Mouse (Mus musculus) intestine, embryonic 16.5 days (tissue): ENCODE results near the gene Morc2a. TPM values are rescaled to one million over a fixed set of nuclear protein-coding genes. Genes with fewer than 3 reads are reported as not detected.

Experiments used
- ATAC-seq: fragments of 200-750 bp; cut with Nextera tagmentation; 2 replicates; pipeline ENCODE4 v1.8.0; 2017; ENCODE audit warnings: moderate TSS enrichment, moderate library complexity
- H3K27ac ChIP-seq: fragments of 300-500 bp; sonication (generic); 2 replicates; pipeline ENCODE4 v1.5.1; 2014; ENCODE audit warnings: mild to moderate bottlenecking, low read length
- H3K27me3 ChIP-seq: fragments of 300-500 bp; sonication (generic); replicated peaks from 2 replicates; pipeline ENCODE4 v1.6.1; 2014; ENCODE audit warnings: low read length, control low read depth, mixed read lengths; ENCODE audit not compliant: control insufficient read depth, insufficient read depth
- H3K36me3 ChIP-seq: fragments of 300-500 bp; sonication (generic); 2 replicates; pipeline ENCODE4 v1.6.1; 2014; ENCODE audit warnings: low read length, control low read depth; ENCODE audit not compliant: control insufficient read depth, insufficient read depth
- H3K4me1 ChIP-seq: fragments of 300-500 bp; sonication (generic); 2 replicates; pipeline ENCODE4 v1.6.1; 2014; ENCODE audit warnings: low read length, control low read depth, mixed read lengths; ENCODE audit not compliant: control insufficient read depth, insufficient read depth
- H3K4me2 ChIP-seq: fragments of 300-500 bp; sonication (generic); 2 replicates; pipeline ENCODE4 v1.6.1; 2014; ENCODE audit warnings: low read depth, low read length, control low read depth
- H3K4me3 ChIP-seq: fragments of 300-500 bp; sonication (generic); 2 replicates; pipeline ENCODE4 v1.5.1; 2014; ENCODE audit warnings: mild to moderate bottlenecking, low read length
- H3K9ac ChIP-seq: fragments of 300-500 bp; sonication (generic); 2 replicates; pipeline ENCODE4 v1.6.1; 2014; ENCODE audit warnings: low read depth, low read length
- H3K9me3 ChIP-seq: fragments of 300-500 bp; sonication (generic); 2 replicates; pipeline ENCODE4 v1.6.1; 2016; ENCODE audit warnings: low read length, control low read depth; ENCODE audit not compliant: control insufficient read depth
- WGBS: fragments of 180-500 bp; shearing (Covaris S2); extraction: QIAGEN DNeasy Blood & Tissue Kit; methylation state at CpG from one replicate; pipeline ENCODE4 v1.1.7; 2014; 5-methylcytosine and 5-hydroxymethylcytosine counted together
- polyA plus RNA-seq: library from polyadenylated mRNA; unstranded; fragments of >200 nt; fragmentation: Nextera tagmentation; extraction: Ambion mirVana; gene quantifications from 2 replicates; pipeline ENCODE4 v1.2.1, GENCODE M21; 2015

The Morc2a gene
- polyA plus RNA-seq, 1 experiment from 2014 or later: 17.1 TPM

GRCm38 (mm10) chr11:3696086-3696616 lies 47.2 kb downstream of the Morc2a start:
- no peak overlapping the region for H3K4me2 ChIP-seq
- no peak for ATAC-seq
- WGBS: 78% methylated on average over 5 of the region's 5 CpGs

GRCm38 (mm10) chr11:3697441-3697840 lies 48.5 kb downstream of the Morc2a start:
- Histone ChIP-seq H3K27ac (no peak overlapping the region), H3K4me3 (no peak overlapping the region)
- no peak for ATAC-seq

More at GRCm38 (mm10) chr11:3696086-3696616, 47.2 kb downstream of the Morc2a start:
- no peak overlapping the region for H3K4me3 ChIP-seq
- no peak overlapping the region for H3K9ac ChIP-seq
- H3K27me3 ChIP-seq: no peaks in the 10 kb centered on the region
- no peak overlapping the region for H3K27ac ChIP-seq
- no peaks in the 10 kb centered on the region for H3K36me3 ChIP-seq
- no peaks in the 10 kb centered on the region for H3K4me1 ChIP-seq
- H3K9me3 ChIP-seq: no peaks in the 10 kb centered on the region

GRCm38 (mm10) chr11:3703089-3703992 lies 54.4 kb downstream of the Morc2a start:
- peaks cover 3% of the 10 kb centered on the region; the same call in 1 of the 2 replicates for H3K27me3 ChIP-seq
- H3K4me1 ChIP-seq: no peaks in the 10 kb centered on the region
- no peak overlapping the region for H3K4me3 ChIP-seq
- H3K4me2 ChIP-seq: no peak overlapping the region
- H3K36me3 ChIP-seq: no peaks in the 10 kb centered on the region
- WGBS: 61% methylated on average over 7 of the region's 7 CpGs
- no peaks in the 10 kb centered on the region for H3K9me3 ChIP-seq
- no peak overlapping the region for H3K27ac ChIP-seq
- no peak overlapping the region for H3K9ac ChIP-seq
- ATAC-seq: no peak

More at GRCm38 (mm10) chr11:3697441-3697840, 48.5 kb downstream of the Morc2a start:
- H3K9ac ChIP-seq: no peak overlapping the region
- H3K27me3 ChIP-seq: no peaks in the 10 kb centered on the region
- H3K4me2 ChIP-seq: no peak overlapping the region
- H3K9me3 ChIP-seq: no peaks in the 10 kb centered on the region
- no peaks in the 10 kb centered on the region for H3K36me3 ChIP-seq
- WGBS: 86% methylated on average over 3 of the region's 3 CpGs
- H3K4me1 ChIP-seq: no peaks in the 10 kb centered on the region

- Histone ChIP-seq H3K36me3 (no peaks in the 10 kb centered on the region), H3K4me2 (no peak overlapping the region), H3K27ac (no peak overlapping the region), H3K9me3 (no peaks in the 10 kb centered on the region), H3K27me3 (peaks cover 3% of the 10 kb centered on the region; the same call in 1 of the 2 replicates), H3K9ac (no peak overlapping the region), H3K4me3 (no peak overlapping the region), H3K4me1 (no peaks in the 10 kb centered on the region)
- ATAC-seq: no peak
- 72% methylated on average over 8 of the region's 8 CpGs for WGBS
These were observed 55.4 kb downstream of the Morc2a start for GRCm38 (mm10) chr11:3704404-3704803.

- no peak for ATAC-seq
- Histone ChIP-seq H3K4me1 (no peaks in the 10 kb centered on the region), H3K27ac (no peak overlapping the region), H3K36me3 (no peaks in the 10 kb centered on the region), H3K4me3 (no peak overlapping the region), H3K9me3 (no peaks in the 10 kb centered on the region), H3K4me2 (no peak overlapping the region), H3K27me3 (peaks cover 3% of the 10 kb centered on the region; the same call in 1 of the 2 replicates), H3K9ac (no peak overlapping the region)
- 83% methylated on average over 8 of the region's 8 CpGs for WGBS
These were observed 58.1 kb downstream of the Morc2a start for GRCm38 (mm10) chr11:3707057-3707456.

- peaks cover 3% of the 10 kb centered on the region; the same call in 1 of the 2 replicates for H3K27me3 ChIP-seq
- no peaks in the 10 kb centered on the region for H3K36me3 ChIP-seq
- no peaks in the 10 kb centered on the region for H3K4me1 ChIP-seq
- no peaks in the 10 kb centered on the region for H3K9me3 ChIP-seq
- no peak overlapping the region for H3K9ac ChIP-seq
- 66% methylated on average over 14 of the region's 14 CpGs for WGBS
- H3K4me3 ChIP-seq: no peak overlapping the region
- H3K27ac ChIP-seq: no peak overlapping the region
- no peak overlapping the region for H3K4me2 ChIP-seq
- no peak for ATAC-seq
These were observed 61.2 kb downstream of the Morc2a start for GRCm38 (mm10) chr11:3710203-3710602.

GRCm38 (mm10) chr11:3714486-3714885 lies 65.5 kb downstream of the Morc2a start:
- WGBS: 33% methylated on average over 15 of the region's 15 CpGs
- H3K36me3 ChIP-seq: no peaks in the 10 kb centered on the region
- H3K9ac ChIP-seq: no peak overlapping the region
- H3K27me3 ChIP-seq: no peaks in the 10 kb centered on the region
- H3K4me1 ChIP-seq: no peaks in the 10 kb centered on the region
- H3K4me3 ChIP-seq: no peak overlapping the region
- ATAC-seq: no peak
- no peak overlapping the region for H3K4me2 ChIP-seq
- no peaks in the 10 kb centered on the region for H3K9me3 ChIP-seq
- no peak overlapping the region for H3K27ac ChIP-seq

GRCm38 (mm10) chr11:3716662-3717061 lies 67.7 kb downstream of the Morc2a start:
- no peak overlapping the region for H3K4me2 ChIP-seq
- H3K4me1 ChIP-seq: no peaks in the 10 kb centered on the region
- H3K36me3 ChIP-seq: no peaks in the 10 kb centered on the region
- H3K4me3 ChIP-seq: no peak overlapping the region
- no peak for ATAC-seq
- no peak overlapping the region for H3K27ac ChIP-seq
- no peak overlapping the region for H3K9ac ChIP-seq
- H3K27me3 ChIP-seq: no peaks in the 10 kb centered on the region
- WGBS: 55% methylated on average over 6 of the region's 6 CpGs
- no peaks in the 10 kb centered on the region for H3K9me3 ChIP-seq

GRCm38 (mm10) chr11:3722036-3722435 lies 73.0 kb downstream of the Morc2a start:
- no peak overlapping the region for H3K9ac ChIP-seq
- no peaks in the 10 kb centered on the region for H3K36me3 ChIP-seq
- H3K4me1 ChIP-seq: no peaks in the 10 kb centered on the region; the same call in 1 of the 2 replicates
- H3K4me3 ChIP-seq: no peak overlapping the region
- no peak overlapping the region for H3K4me2 ChIP-seq
- WGBS: 34% methylated on average over 3 of the region's 3 CpGs
- H3K27ac ChIP-seq: no peak overlapping the region
- H3K9me3 ChIP-seq: no peaks in the 10 kb centered on the region
- ATAC-seq: no peak
- H3K27me3 ChIP-seq: no peaks in the 10 kb centered on the region
